Mouse (Mus musculus) NIH3T3 (cell line): ENCODE measurements around the gene Dpagt1.
"Not testable (repeated sequence)": the region's sequence is repeated elsewhere in the genome, so short reads cannot be mapped to it uniquely, and the experiment has no call there.

Experiments used
- DNase-seq: peaks from one replicate; pipeline ENCODE4 v3.0.0-alpha.2; 2012; ENCODE audit warnings: low read depth

Dpagt1 gene

GRCm38 (mm10) chr9:44318076-44318825, 7.6 kb upstream of the Dpagt1 start:
- no peak for DNase-seq

- DNase-seq, result no peak
Measured at GRCm38 (mm10) chr9:44318826-44319095, 7.1 kb upstream of the Dpagt1 start.

- DNase-seq, result peak; percentile 19
Measured at GRCm38 (mm10) chr9:44319105-44319886, 6.5 kb upstream of the Dpagt1 start.

GRCm38 (mm10) chr9:44319887-44320798, 5.7 kb upstream of the Dpagt1 start, which contains the start of gene C2cd2l:
Gene C2cd2l (minus strand): TSS chr9:44320285.
- peak; percentile 97 for DNase-seq

GRCm38 (mm10) chr9:44320799-44321133, 5.1 kb upstream of the Dpagt1 start:
- peak; percentile 45 for DNase-seq

GRCm38 (mm10) chr9:44323656-44324055, 2.2 kb upstream of the Dpagt1 start:
- not testable (repeated sequence) for DNase-seq

- no peak for DNase-seq
Measured at GRCm38 (mm10) chr9:44324147-44324546, 1.7 kb upstream of the Dpagt1 start.

GRCm38 (mm10) chr9:44325032-44325767, 619 bp upstream of the Dpagt1 start:
- DNase-seq, result not testable (repeated sequence)

- DNase-seq, result peak; percentile 88
Measured at GRCm38 (mm10) chr9:44326371-44327063, 698 bp downstream of the Dpagt1 start.

GRCm38 (mm10) chr9:44327064-44327711, 1.4 kb downstream of the Dpagt1 start:
- DNase-seq, result peak; percentile 41

GRCm38 (mm10) chr9:44327926-44328325, 2.1 kb downstream of the Dpagt1 start:
- DNase-seq, result no peak

GRCm38 (mm10) chr9:44330736-44331135, 4.9 kb downstream of the Dpagt1 start:
- no peak for DNase-seq

- no peak for DNase-seq
Measured at GRCm38 (mm10) chr9:44332918-44333638, 7.3 kb downstream of the Dpagt1 start.

GRCm38 (mm10) chr9:44334396-44335330, 8.8 kb downstream of the Dpagt1 start, which contains the start of gene H2afx:
Gene H2afx (plus strand): TSS chr9:44334694.
- peak; percentile 97 for DNase-seq

- no peak for DNase-seq
Measured at GRCm38 (mm10) chr9:44335331-44336092, 9.7 kb downstream of the Dpagt1 start.

- DNase-seq, result no peak
Measured at GRCm38 (mm10) chr9:44336093-44336406, 10.2 kb downstream of the Dpagt1 start.

GRCm38 (mm10) chr9:44336513-44336912, 10.7 kb downstream of the Dpagt1 start:
- DNase-seq, result not testable (repeated sequence)

- no peak for DNase-seq
Measured at GRCm38 (mm10) chr9:44336964-44337363, 11.1 kb downstream of the Dpagt1 start.
